Mouse (Mus musculus): ENCODE measurements around the gene Tpk1. TPM values are rescaled to one million over a fixed set of nuclear protein-coding genes. Genes with fewer than 3 reads are reported as not detected.

The Tpk1 gene
- polyA plus RNA-seq, 2 experiments = 3.9 to 5.8 TPM

DNA sequence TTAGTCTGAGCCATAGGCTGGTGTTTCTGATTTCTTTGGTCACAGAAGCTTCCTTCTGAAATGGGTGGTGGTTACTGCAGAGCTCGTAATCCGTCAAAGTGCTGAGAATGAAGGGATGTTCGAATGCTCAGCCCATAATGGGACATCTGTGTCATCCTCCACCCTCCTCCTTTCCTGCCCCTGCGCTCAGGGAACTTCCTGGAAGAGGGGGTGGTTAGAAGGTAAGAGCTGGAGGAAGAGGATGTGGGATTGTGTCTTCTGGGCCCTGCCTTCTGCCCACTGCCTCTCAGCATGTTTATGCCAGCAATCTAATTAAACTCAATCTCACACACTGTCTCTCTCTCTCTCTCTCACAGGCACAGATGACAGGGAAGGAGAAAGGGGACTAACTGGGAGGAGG is 317.0 kb downstream of the Tpk1 start:
- Histone ChIP-seq H3K36me3 (replicated peaks; ENCODE audit: control insufficient read depth, insufficient read depth, low read depth) (no peaks in the 10 kb centered on the region), H3K9ac (replicated peaks) (no peak overlapping the region), H3K27ac (no peak overlapping the region), H3K4me3 (ENCODE audit: insufficient read depth in 1 of 2, low read depth in 2 of 2, low read length in 2 of 2) (no peak overlapping the region), H3K4me1 (replicated peaks; ENCODE audit: control insufficient read depth in 2 of 2, insufficient read depth in 2 of 2, low read length in 1 of 2) (no peaks in the 10 kb centered on the region; a peak in 1 of 4 replicates), H3K4me2 (ENCODE audit: low read depth) (no peak overlapping the region), H3K27me3 (ENCODE audit: control insufficient read depth, insufficient read depth, low read length) (no peaks in the 10 kb centered on the region), H3K9me3 (ENCODE audit: control insufficient read depth, low read length) (no peaks in the 10 kb centered on the region)
- no peak for TF ChIP-seq EP300 (IDR thresholded peaks at IDR 0.05; ENCODE audit: low read depth)
- TF ChIP-seq CTCF (IDR thresholded peaks at IDR 0.05; ENCODE audit: low read depth) = no peak
- DNase-seq (ENCODE audit: low read depth in 3 of 3, low spot score in 3 of 3) (no peak), ATAC-seq (ENCODE audit: insufficient read depth) (no peak)
- WGBS (ENCODE audit: insufficient replicate concordance) = 38% methylated on average over 4 of the region's 4 CpGs

DNA sequence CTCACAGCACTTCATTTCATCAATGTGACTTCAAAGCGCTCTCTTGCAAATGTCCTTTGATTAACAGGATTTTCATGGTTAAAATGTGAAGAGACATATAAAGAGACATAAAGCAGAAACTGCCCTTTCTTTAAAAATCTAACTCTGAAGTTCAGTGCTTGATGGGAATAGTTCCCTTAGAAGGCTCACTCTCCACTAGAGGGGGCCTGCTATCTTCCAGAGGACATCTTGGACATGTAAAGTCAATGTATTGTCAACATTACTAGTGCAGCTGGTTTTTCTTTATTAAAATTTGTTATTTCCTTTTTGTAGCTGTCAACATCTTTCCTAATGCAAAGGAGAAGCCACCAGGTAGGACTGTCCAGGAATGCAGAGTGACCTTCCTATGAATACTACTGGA is 318.4 kb downstream of the Tpk1 start:
- TF ChIP-seq EP300 (IDR thresholded peaks at IDR 0.05; ENCODE audit: low read depth) (no peak), CTCF (IDR thresholded peaks at IDR 0.05; ENCODE audit: low read depth) (no peak)
- ATAC-seq (ENCODE audit: insufficient read depth) = no peak
- H3K4me3 ChIP-seq (ENCODE audit: insufficient read depth in 1 of 2, low read depth in 2 of 2, low read length in 2 of 2) = no peak overlapping the region
- H3K9me3 ChIP-seq (ENCODE audit: control insufficient read depth, low read length) = no peaks in the 10 kb centered on the region
- H3K27me3 ChIP-seq (ENCODE audit: control insufficient read depth, insufficient read depth, low read length) = no peaks in the 10 kb centered on the region
- no peak overlapping the region for H3K27ac ChIP-seq
- WGBS (ENCODE audit: insufficient replicate concordance) = 86% methylated on average over 1 of the region's 1 CpGs
- no peaks in the 10 kb centered on the region; a peak in 1 of 4 replicates for H3K4me1 ChIP-seq (replicated peaks; ENCODE audit: control insufficient read depth in 2 of 2, insufficient read depth in 2 of 2, low read length in 1 of 2)
- H3K36me3 ChIP-seq (replicated peaks; ENCODE audit: control insufficient read depth, insufficient read depth, low read depth) = no peaks in the 10 kb centered on the region
- no peak overlapping the region for H3K4me2 ChIP-seq (ENCODE audit: low read depth)
- no peak for DNase-seq (ENCODE audit: low read depth in 3 of 3, low spot score in 3 of 3)
- H3K9ac ChIP-seq (replicated peaks) = no peak overlapping the region

DNA sequence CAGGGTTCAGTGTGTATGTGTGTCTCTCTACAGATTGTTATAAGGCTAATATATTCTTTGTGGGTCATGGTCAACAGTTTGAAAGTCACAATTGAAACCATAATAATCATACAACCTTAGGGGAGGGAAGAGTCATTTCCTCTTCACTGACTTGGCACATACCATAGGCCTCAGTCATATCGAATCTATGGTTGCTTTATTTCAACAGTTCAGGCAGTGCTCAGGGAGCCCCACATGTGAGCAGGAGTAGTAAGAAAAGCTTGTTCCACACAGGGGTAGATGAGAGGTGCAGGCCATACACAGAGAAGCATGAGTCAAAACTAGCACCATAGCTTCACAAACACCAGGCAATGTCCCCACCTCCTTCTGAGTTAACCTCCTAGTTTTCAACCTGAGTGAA is 323.1 kb downstream of the Tpk1 start:
- H3K36me3 ChIP-seq (replicated peaks; ENCODE audit: control insufficient read depth, insufficient read depth, low read depth) = no peaks in the 10 kb centered on the region
- no peak overlapping the region for H3K27ac ChIP-seq
- no peak for TF ChIP-seq EP300 (IDR thresholded peaks at IDR 0.05; ENCODE audit: low read depth)
- TF ChIP-seq CTCF (IDR thresholded peaks at IDR 0.05; ENCODE audit: low read depth) = no peak
- 61% methylated on average over 1 of the region's 1 CpGs for WGBS (ENCODE audit: insufficient replicate concordance)
- no peak for ATAC-seq (ENCODE audit: insufficient read depth)
- no peak for DNase-seq (ENCODE audit: low read depth in 3 of 3, low spot score in 3 of 3)
- H3K4me3 ChIP-seq (ENCODE audit: insufficient read depth in 1 of 2, low read depth in 2 of 2, low read length in 2 of 2) = no peak overlapping the region
- no peaks in the 10 kb centered on the region for H3K9me3 ChIP-seq (ENCODE audit: control insufficient read depth, low read length)
- no peaks in the 10 kb centered on the region for H3K27me3 ChIP-seq (ENCODE audit: control insufficient read depth, insufficient read depth, low read length)
- H3K9ac ChIP-seq (replicated peaks) = no peak overlapping the region
- H3K4me2 ChIP-seq (ENCODE audit: low read depth) = no peak overlapping the region
- H3K4me1 ChIP-seq (replicated peaks; ENCODE audit: control insufficient read depth in 2 of 2, insufficient read depth in 2 of 2, low read length in 1 of 2) = no peaks in the 10 kb centered on the region

DNA sequence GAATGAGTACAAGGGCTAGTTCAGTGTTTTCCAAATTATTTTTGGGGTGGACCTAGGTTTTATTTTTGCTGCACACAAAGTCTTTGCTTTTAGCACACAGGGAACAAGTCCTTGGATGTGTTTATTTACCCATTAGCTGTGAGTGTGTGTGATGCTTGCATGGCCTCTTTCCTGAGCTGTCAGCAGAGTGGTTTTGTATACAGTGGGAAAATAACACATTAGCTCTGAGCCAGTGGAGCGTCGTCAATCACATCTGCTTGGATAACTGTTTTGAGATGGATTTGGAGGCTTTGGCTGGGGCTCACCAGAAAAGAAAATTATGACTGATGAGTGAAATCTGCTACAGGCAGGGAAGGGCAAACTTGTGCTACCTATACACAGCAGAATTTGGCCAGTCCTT is 323.7 kb downstream of the Tpk1 start:
- no peak for DNase-seq (ENCODE audit: low read depth in 3 of 3, low spot score in 3 of 3)
- H3K36me3 ChIP-seq (replicated peaks; ENCODE audit: control insufficient read depth, insufficient read depth, low read depth) = no peaks in the 10 kb centered on the region
- H3K4me2 ChIP-seq (ENCODE audit: low read depth) = no peak overlapping the region
- H3K9ac ChIP-seq (replicated peaks) = no peak overlapping the region
- no peaks in the 10 kb centered on the region for H3K9me3 ChIP-seq (ENCODE audit: control insufficient read depth, low read length)
- WGBS (ENCODE audit: insufficient replicate concordance) = 67% methylated on average over 2 of the region's 2 CpGs
- H3K27ac ChIP-seq = no peak overlapping the region
- no peak for TF ChIP-seq CTCF (IDR thresholded peaks at IDR 0.05; ENCODE audit: low read depth)
- no peak for TF ChIP-seq EP300 (IDR thresholded peaks at IDR 0.05; ENCODE audit: low read depth)
- H3K27me3 ChIP-seq (ENCODE audit: control insufficient read depth, insufficient read depth, low read length) = no peaks in the 10 kb centered on the region
- H3K4me1 ChIP-seq (replicated peaks; ENCODE audit: control insufficient read depth in 2 of 2, insufficient read depth in 2 of 2, low read length in 1 of 2) = no peaks in the 10 kb centered on the region
- no peak overlapping the region for H3K4me3 ChIP-seq (ENCODE audit: insufficient read depth in 1 of 2, low read depth in 2 of 2, low read length in 2 of 2)
- no peak for ATAC-seq (ENCODE audit: insufficient read depth)

DNA sequence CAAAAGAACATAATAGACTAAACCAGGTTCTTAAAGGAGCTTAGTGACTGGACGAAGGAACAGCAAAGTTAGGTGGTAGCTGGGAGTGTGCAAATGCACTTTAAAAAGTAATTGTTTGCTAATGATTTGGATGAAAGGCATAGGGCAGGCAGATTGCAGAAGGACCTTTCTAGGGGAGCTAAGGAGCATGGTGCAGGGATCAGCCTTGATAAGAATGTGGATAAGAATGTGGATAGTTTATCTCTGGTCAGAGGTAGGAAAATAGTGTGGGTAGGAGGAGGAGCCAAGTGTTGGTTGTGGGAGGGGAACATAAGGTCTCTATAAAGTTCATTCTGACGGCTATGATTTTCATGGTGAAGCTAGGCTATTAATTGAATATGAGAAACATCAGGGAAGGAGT is 327.3 kb downstream of the Tpk1 start:
- TF ChIP-seq CTCF (IDR thresholded peaks at IDR 0.05; ENCODE audit: low read depth) (no peak), EP300 (IDR thresholded peaks at IDR 0.05; ENCODE audit: low read depth) (no peak)
- Histone ChIP-seq H3K4me3 (ENCODE audit: insufficient read depth in 1 of 2, low read depth in 2 of 2, low read length in 2 of 2) (no peak overlapping the region), H3K9me3 (ENCODE audit: control insufficient read depth, low read length) (no peaks in the 10 kb centered on the region), H3K9ac (replicated peaks) (no peak overlapping the region), H3K27ac (no peak overlapping the region), H3K4me1 (replicated peaks; ENCODE audit: control insufficient read depth in 2 of 2, insufficient read depth in 2 of 2, low read length in 1 of 2) (no peaks in the 10 kb centered on the region), H3K27me3 (ENCODE audit: control insufficient read depth, insufficient read depth, low read length) (no peaks in the 10 kb centered on the region), H3K4me2 (ENCODE audit: low read depth) (no peak overlapping the region), H3K36me3 (replicated peaks; ENCODE audit: control insufficient read depth, insufficient read depth, low read depth) (no peaks in the 10 kb centered on the region)
- ATAC-seq (ENCODE audit: insufficient read depth) (no peak), DNase-seq (ENCODE audit: low read depth in 3 of 3, low spot score in 3 of 3) (no peak)
- 44% methylated on average over 2 of the region's 2 CpGs for WGBS (ENCODE audit: insufficient replicate concordance)
